Mouse (Mus musculus): ENCODE data around the gene Nav3.

- TF ChIP-seq POLR2A (IDR thresholded peaks at IDR 0.05; ENCODE audit: borderline replicate concordance, extremely low read depth, insufficient read depth, insufficient read length, poor library complexity, severe bottlenecking) (no peak), CTCF (IDR thresholded peaks at IDR 0.05; ENCODE audit: borderline replicate concordance, extremely low read depth, insufficient read depth, insufficient read length) (no peak)
Observed at GRCm38 (mm10) chr10:110400642-110401041, 55.4 kb downstream of the Nav3 start.
